27 mouse cellular contexts compared by ENCODE assay signal in the genomic region with DNA sequence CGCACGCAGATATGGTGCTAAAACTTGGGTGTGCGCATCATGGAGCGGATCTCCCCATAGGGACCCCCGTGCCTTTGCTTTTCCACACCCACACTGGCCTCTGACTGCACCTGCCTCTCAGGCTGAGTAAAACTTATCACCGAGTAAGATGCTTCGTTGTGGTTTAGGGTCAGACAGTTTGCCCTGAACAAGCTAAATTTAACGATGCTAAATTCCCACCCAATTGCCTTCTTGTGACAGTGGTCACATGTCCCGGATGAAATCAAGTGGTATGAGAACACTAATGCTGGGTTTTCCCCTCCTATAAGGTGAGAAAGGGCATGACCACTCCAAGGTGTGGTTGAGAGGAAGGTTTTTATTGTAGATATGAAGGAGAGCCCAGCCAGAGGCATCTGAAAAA. TPM values are rescaled to one million over a fixed set of nuclear protein-coding genes. Genes with fewer than 3 reads are reported as not detected.
DNase-seq lines count a peak whose midpoint lies in the region; ATAC-seq and TF ChIP-seq lines count a peak whose summit lies in the region.
"Had no signal": no experiment of that assay in that cellular context is flagged by ENCODE, and none has a peak within 500 bp of the region (broad histone marks: within the 10 kb centered on the region; RNA-seq: fewer than 3 reads in every experiment).

No protein-coding gene starts in this region.

- WGBS in thymus, adult 2 months, result 47% methylated on average over 9 of the region's 9 CpGs
- WGBS in midbrain, embryonic 15.5 days, result 92% methylated on average over 9 of the region's 9 CpGs

- H3K4me1 ChIP-seq in thymus, adult 2 months (replicated peaks; ENCODE audit: control insufficient read depth, insufficient read depth, low read length), result no peaks in the 10 kb centered on the region; the same call in none of the 2 replicates
- peaks cover 12% of the 10 kb centered on the region for H3K4me1 ChIP-seq in midbrain, embryonic 15.5 days

- H3K4me3 ChIP-seq in thymus, adult 2 months (ENCODE audit: control insufficient read depth, insufficient read depth, low read length), result no peak overlapping the region
- no peak overlapping the region for H3K4me3 ChIP-seq in midbrain, embryonic 15.5 days
- H3K4me3 ChIP-seq: embryonic facial prominence, embryonic 13.5 days; forebrain, embryonic 13.5 days; gastrocnemius, adult 2 months; heart, embryonic 15.5 days; hindbrain, embryonic 13.5 days had no signal

- H3K36me3 ChIP-seq in thymus, adult 2 months (ENCODE audit: control insufficient read depth, insufficient read depth, low read length), result no peaks in the 10 kb centered on the region
- no peaks in the 10 kb centered on the region for H3K36me3 ChIP-seq in midbrain, embryonic 15.5 days (replicated peaks)
- H3K36me3 ChIP-seq: embryonic facial prominence, embryonic 13.5 days; heart, embryonic 15.5 days; hindbrain, embryonic 13.5 days had no signal

- H3K9me3 ChIP-seq in midbrain, embryonic 15.5 days, result no peaks in the 10 kb centered on the region
- H3K9me3 ChIP-seq: embryonic facial prominence, embryonic 13.5 days; forebrain, embryonic 13.5 days; heart, embryonic 15.5 days; hindbrain, embryonic 13.5 days had no signal

- ATAC-seq in activated CD4-positive, CD25-positive, alpha-beta regulatory T cell, adult 4 months, result peak; percentile 50
- ATAC-seq in midbrain, embryonic 15.5 days (replicated peaks), result no peak
- ATAC-seq: forebrain, embryonic 13.5 days; intestine, postnatal 0 days; Patski had no signal

- TF ChIP-seq CTCF in thymus, adult 2 months (IDR thresholded peaks at IDR 0.05; ENCODE audit: borderline replicate concordance, control insufficient read depth, extremely low read depth, insufficient read depth, low read length, poor library complexity), result no peak

- no peak overlapping the region for H3K4me2 ChIP-seq in midbrain, embryonic 15.5 days
- H3K4me2 ChIP-seq: embryonic facial prominence, embryonic 13.5 days; forebrain, embryonic 13.5 days; heart, embryonic 11.5 days; heart, embryonic 15.5 days; hindbrain, embryonic 13.5 days had no signal

- H3K27me3 ChIP-seq in thymus, adult 2 months (ENCODE audit: control insufficient read depth, insufficient read depth, low read length), result no peaks in the 10 kb centered on the region; the same call in 1 of the 2 replicates
- H3K27me3 ChIP-seq in midbrain, embryonic 15.5 days (replicated peaks), result no peaks in the 10 kb centered on the region
- H3K27me3 ChIP-seq: embryonic facial prominence, embryonic 13.5 days; forebrain, embryonic 13.5 days; heart, embryonic 15.5 days; hindbrain, embryonic 13.5 days had no signal

- no peak overlapping the region for H3K27ac ChIP-seq in thymus, adult 2 months (ENCODE audit: control insufficient read depth, insufficient read depth, low read length)
- H3K27ac ChIP-seq in midbrain, embryonic 15.5 days, result no peak overlapping the region
- H3K27ac ChIP-seq: embryonic facial prominence, embryonic 13.5 days; forebrain, embryonic 13.5 days; gastrocnemius, adult 2 months; heart, embryonic 15.5 days; hindbrain, embryonic 13.5 days had no signal

- no peak overlapping the region for H3K9ac ChIP-seq in midbrain, embryonic 15.5 days
- H3K9ac ChIP-seq: embryonic facial prominence, embryonic 13.5 days; forebrain, embryonic 13.5 days; heart, embryonic 15.5 days; hindbrain, embryonic 13.5 days had no signal

- DNase-seq in heart, adult 11 months, result peak; percentile 76
- no peak for DNase-seq in heart, adult 8-10 months (ENCODE audit: low spot score)
- peak; percentile 62 for DNase-seq in CD4-positive, CD25-positive, alpha-beta regulatory T cell, adult 2 months (ENCODE audit: low read depth, low spot score)
- peak; percentile 61 to 82 for DNase-seq in natural killer cell, adult 2 months (ENCODE audit: low spot score in 2 of 2)
- no peak for DNase-seq in thymus, adult 2 months
- no peak for DNase-seq in left cerebral cortex, adult 11 months (ENCODE audit: low spot score)
- DNase-seq: adrenal gland, adult 8-10 months; cerebellum, adult 11 months; cerebellum, adult 8-10 months; cerebellum, postnatal 14 days; gastrocnemius, adult 2 months; gastrocnemius, postnatal 36 days; heart, adult 18-20 months; heart, postnatal 14 days had no signal

- no peak for TF ChIP-seq POLR2A in thymus, adult 2 months (IDR thresholded peaks at IDR 0.05; ENCODE audit: control insufficient read depth, extremely low read depth, insufficient read depth, low read length, poor library complexity)

RNA-seq across cellular contexts. Expression of a gene that starts 11.1 kb away (rescaled TPM):
- not detected for total RNA-seq in heart, adult 8-10 months (2022)
- polyA plus RNA-seq in activated CD4-positive, CD25-positive, alpha-beta regulatory T cell, adult 4 months (2017; shearing (Covaris generic)), result 10 to 100 TPM; 32.4 to 41.6 TPM
- polyA plus RNA-seq in thymus, adult 2 months (2012; rRNA removed), result 0.20 and 0.28 TPM in 2 replicates
- polyA plus RNA-seq in midbrain, embryonic 15.5 days (2015; fragmentation: Nextera tagmentation; extraction: Ambion mirVana), result 1.3 and 1.4 TPM in 2 replicates
- total RNA-seq: adrenal gland, postnatal 4 days; common myeloid progenitor, adult 5-6 weeks; gastrocnemius, adult 2 months; gastrocnemius, postnatal 36 days; heart, postnatal 14 days; hematopoietic stem cell, adult 5-6 weeks had no signal
- polyA plus RNA-seq: C2C12; embryonic facial prominence, embryonic 13.5 days; heart, embryonic 11.5 days; heart, embryonic 15.5 days; Patski had no signal

RNA-seq across cellular contexts. Expression of a gene that starts 14.7 kb away (rescaled TPM):
- 10 to 100 TPM; 43.1 to 44.9 (median 44.1) TPM for total RNA-seq in heart, adult 8-10 months (2022)
- 100 to 1,000 TPM; 227 to 271 TPM for polyA plus RNA-seq in activated CD4-positive, CD25-positive, alpha-beta regulatory T cell, adult 4 months (2017; shearing (Covaris generic))
- 72.4 and 81.4 TPM in 2 replicates for polyA plus RNA-seq in thymus, adult 2 months (2012; rRNA removed)
- polyA plus RNA-seq in midbrain, embryonic 15.5 days (2015; fragmentation: Nextera tagmentation; extraction: Ambion mirVana), result 49.6 and 53.4 TPM in 2 replicates

RNA-seq across cellular contexts. Expression of a gene that starts 46.6 kb away (rescaled TPM):
- 10 to 100 TPM; 15.8 to 22.7 (median 20.1) TPM for total RNA-seq in heart, adult 8-10 months (2022)
- polyA plus RNA-seq in activated CD4-positive, CD25-positive, alpha-beta regulatory T cell, adult 4 months (2017; shearing (Covaris generic)), result 1 to 10 TPM; 4.9 to 7.7 TPM
- polyA plus RNA-seq in thymus, adult 2 months (2012; rRNA removed), result 107 TPM in 2 replicates
- 36.1 and 38.6 TPM in 2 replicates for polyA plus RNA-seq in midbrain, embryonic 15.5 days (2015; fragmentation: Nextera tagmentation; extraction: Ambion mirVana)

Comparison
In these comparisons a context has a peak if more than half of its experiments do, and no peak if none do; other contexts are left out.
1. DNase-seq: peak in heart, adult 11 months (single experiment), CD4-positive, CD25-positive, alpha-beta regulatory T cell, adult 2 months (single experiment) and natural killer cell, adult 2 months (2 of 2); none in heart, adult 8-10 months (single experiment), thymus, adult 2 months (single experiment) and left cerebral cortex, adult 11 months (single experiment).
2. RNA of a gene that starts 11.1 kb away (polyA plus RNA-seq): 32.4 to 41.6 TPM in activated CD4-positive, CD25-positive, alpha-beta regulatory T cell, adult 4 months; 1.3 to 1.4 TPM in midbrain, embryonic 15.5 days and 0.20 to 0.28 TPM in thymus, adult 2 months; every median in the first group is over 10 times any median in the second.